Mouse (Mus musculus) brown adipose tissue, adult 24 weeks (tissue): ENCODE results near the gene Cln5. TPM values are rescaled to one million over a fixed set of nuclear protein-coding genes. Genes with fewer than 3 reads are reported as not detected.

Source experiments
- H3K27ac ChIP-seq: fragments of 200-500 bp; replicated peaks from 2 replicates; pipeline ENCODE4 v1.5.1; 2012; ENCODE audit warnings: low read depth, mild to moderate bottlenecking, low read length
- H3K4me1 ChIP-seq: fragments of 200-500 bp; 2 replicates; pipeline ENCODE4 v1.6.1; 2012; ENCODE audit warnings: low read length, mixed read lengths; ENCODE audit not compliant: control insufficient read depth, insufficient read depth, insufficient read length
- H3K4me3 ChIP-seq: fragments of 200-500 bp; 2 replicates; pipeline ENCODE4 v1.5.1; 2012; ENCODE audit warnings: low read depth, mild to moderate bottlenecking, low read length, moderate library complexity; ENCODE audit not compliant: insufficient read depth
- polyA plus RNA-seq: library from polyadenylated mRNA; stranded (reverse); fragments of >200 nt; gene quantifications from 2 replicates; pipeline ENCODE4 v1.2.4, GENCODE M21; 2012; ENCODE audit not compliant: missing spikeins, insufficient read depth, insufficient read length

Cln5 gene
- polyA plus RNA-seq, 1 experiment, result 27.2 TPM

GRCm38 (mm10) chr14:103070790-103071189, 774 bp downstream of the Cln5 start:
- Histone ChIP-seq H3K4me3 (peak overlapping the region; percentile 74), H3K4me1 (no peaks in the 10 kb centered on the region), H3K27ac (peak overlapping the region; percentile 67)

DNA sequence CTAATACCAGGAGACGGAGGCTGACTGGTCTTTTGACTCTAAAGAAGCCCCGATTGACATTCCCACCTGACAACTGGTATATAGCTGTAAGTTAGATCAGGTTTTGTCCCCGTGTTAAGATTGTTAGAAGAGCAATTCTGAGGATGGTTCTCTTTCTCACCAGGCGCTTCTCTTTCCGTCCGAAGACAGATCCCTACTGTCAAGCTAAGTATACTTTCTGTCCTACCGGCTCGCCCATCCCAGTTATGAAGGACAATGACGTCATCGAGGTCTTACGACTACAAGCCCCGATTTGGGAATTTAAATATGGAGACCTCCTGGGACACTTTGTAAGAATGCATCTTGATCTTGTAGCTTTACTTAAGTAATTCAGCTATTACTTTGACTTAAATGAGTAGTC, 1.5 kb downstream of the Cln5 start:
- Histone ChIP-seq H3K4me3 (no peak overlapping the region), H3K4me1 (no peaks in the 10 kb centered on the region), H3K27ac (no peak overlapping the region)

DNA sequence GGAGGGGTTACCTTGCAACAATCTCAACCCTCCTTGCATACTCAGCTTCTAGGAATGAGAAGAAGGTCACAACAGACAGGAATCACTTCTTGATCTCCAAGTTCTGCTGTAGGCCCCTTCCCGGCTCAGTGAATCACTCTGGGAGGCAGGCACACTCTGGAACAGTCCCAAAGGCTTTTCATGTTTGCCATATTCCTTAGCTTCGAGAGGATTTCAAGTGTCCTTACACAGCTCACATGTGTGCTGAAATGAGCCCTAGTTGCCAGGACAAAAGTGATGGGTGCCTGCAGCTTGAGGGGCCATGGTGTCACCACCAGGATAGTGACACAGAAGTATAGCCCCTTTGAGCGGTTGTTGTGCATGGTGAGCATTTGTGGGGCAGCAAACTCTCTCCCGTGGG, 2.7 kb downstream of the Cln5 start:
- Histone ChIP-seq H3K4me1 (no peaks in the 10 kb centered on the region), H3K27ac (no peak overlapping the region), H3K4me3 (no peak overlapping the region)

DNA sequence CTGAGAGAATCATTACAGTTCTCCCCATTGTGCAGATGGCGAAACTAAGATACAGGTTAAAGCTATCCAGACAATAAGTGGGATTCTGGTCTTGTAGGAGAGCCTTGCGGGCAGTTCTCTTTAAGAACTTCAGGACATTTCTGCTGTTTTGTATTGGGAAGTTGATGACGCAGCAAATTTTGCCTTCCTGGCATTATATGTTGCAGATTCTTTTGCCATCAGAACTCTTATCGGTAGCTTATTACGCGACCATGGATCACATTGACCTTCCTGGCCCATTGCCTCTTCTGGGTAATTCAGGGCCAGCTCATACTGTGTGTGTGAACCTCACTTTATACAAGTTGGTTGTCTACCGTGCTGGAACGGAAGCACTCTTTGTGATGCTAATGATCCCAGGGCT, 3.8 kb downstream of the Cln5 start:
- H3K4me1 ChIP-seq, result peaks cover 6% of the 10 kb centered on the region; the same call in 1 of the 2 replicates
- H3K4me3 ChIP-seq, result no peak overlapping the region
- H3K27ac ChIP-seq, result no peak overlapping the region

DNA sequence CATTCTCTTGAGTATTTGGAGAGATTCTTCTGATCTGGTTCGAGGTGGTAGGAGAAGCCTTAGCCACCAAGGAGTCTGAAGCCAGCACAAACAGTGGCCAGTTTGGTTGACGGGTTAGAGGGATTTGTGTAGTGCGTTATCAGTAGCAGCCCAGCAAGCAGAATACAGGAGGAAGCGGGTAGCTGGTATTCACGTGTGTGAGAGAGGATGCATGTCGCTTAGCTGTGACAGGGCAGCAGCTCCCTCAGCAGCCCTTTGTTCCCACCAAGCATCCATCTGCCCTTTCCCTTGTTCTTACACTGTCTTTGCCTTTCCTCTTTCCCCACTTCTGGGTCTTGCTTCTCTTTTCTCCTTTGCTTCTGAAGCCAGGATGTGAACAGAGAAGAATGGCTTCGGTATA, 5.2 kb downstream of the Cln5 start:
- Histone ChIP-seq H3K4me1 (peaks cover 6% of the 10 kb centered on the region; the same call in 1 of the 2 replicates), H3K4me3 (no peak overlapping the region), H3K27ac (no peak overlapping the region)

DNA sequence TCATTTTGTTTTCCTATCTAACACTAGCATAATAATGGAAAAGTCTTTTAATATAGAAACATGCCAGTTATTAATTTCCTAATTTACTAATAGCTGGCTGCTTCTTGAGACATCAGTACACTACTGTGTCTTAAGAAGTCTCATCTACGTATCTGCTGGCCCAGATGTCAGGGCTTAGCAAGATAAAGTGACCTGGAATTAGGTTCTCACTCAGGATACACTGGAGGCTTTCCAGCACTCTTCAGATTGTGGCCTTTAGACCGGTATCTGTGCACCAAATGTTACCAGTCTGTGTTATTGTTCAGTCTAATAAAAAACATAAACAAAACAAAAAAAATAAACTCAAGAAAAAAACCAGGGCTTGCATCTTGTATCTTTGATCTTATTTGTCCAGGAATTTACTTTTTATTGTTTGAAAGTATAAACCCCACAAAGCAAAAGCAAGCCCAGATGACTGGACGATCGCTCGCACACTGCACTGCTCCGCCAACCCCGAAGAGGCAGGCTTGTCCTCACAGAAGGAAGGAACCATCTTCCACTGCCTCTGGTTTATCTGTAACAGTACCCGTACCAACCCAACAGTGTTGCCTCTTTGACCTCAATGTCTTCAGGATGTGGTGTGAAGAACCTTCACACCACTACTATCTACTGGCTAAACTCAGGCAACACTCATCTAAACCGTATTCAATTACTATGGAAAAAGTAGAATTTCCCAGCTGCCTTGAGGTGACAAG, 7.4 kb downstream of the Cln5 start:
- Histone ChIP-seq H3K4me1 (peaks cover 6% of the 10 kb centered on the region; the same call in 1 of the 2 replicates), H3K27ac (no peak overlapping the region), H3K4me3 (no peak overlapping the region)

DNA sequence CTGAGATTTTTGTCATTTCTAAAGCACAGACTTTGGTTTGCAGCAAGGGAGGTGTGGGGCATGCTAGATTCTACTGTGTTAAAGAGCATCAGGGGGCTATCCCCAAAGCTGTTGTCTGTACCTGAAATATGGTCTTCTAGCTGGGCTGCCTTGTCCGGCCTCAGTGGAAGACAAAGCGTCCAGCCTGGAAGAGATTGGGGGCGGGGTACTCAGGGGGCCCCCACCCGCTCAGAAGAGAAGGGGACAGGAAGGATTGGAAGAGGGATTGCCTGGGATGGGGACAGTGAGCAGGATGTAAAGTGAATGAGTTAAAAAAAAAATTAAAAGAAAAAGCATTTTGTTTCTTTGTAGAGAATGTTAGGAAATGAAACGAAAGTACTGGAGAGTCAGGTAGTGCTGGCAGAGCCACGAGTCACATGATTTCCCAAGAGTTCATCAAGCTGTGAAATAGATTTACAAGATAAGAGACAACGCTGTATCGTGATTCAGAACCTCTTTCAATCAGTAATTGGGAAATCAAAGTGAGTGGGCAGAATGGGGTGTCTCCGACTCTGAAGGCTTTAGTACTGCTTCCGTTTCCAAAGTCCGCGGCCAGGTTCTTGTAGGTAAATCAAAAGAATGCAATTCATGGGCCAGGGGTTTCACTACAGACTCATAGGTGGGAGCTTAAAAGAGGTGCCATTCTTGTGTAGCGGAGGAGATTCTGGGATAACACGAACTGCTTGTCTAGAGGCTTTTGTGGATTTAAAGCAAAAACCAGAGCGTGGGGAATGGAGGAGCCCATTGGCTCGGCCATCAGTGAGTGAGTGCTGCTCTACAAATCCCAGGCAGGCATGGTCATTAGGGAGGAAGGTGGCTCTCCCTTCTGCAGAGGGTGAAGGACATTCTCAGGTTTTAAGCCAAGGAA, 8.2 kb downstream of the Cln5 start:
- H3K27ac ChIP-seq, result no peak overlapping the region
- peaks cover 6% of the 10 kb centered on the region; the same call in 1 of the 2 replicates for H3K4me1 ChIP-seq

GRCm38 (mm10) chr14:103079209-103079977, 9.4 kb downstream of the Cln5 start:
- peaks cover 6% of the 10 kb centered on the region; the same call in 1 of the 2 replicates for H3K4me1 ChIP-seq
- no peak overlapping the region for H3K27ac ChIP-seq
- H3K4me3 ChIP-seq, result no peak overlapping the region

More for the DNA sequence above, 8.2 kb downstream of the Cln5 start:
- no peak overlapping the region for H3K4me3 ChIP-seq

- no peak overlapping the region for H3K4me3 ChIP-seq
- no peaks in the 10 kb centered on the region for H3K4me1 ChIP-seq
- H3K27ac ChIP-seq, result no peak overlapping the region
These were observed 16.0 kb downstream of the Cln5 start for GRCm38 (mm10) chr14:103085840-103086533.

DNA sequence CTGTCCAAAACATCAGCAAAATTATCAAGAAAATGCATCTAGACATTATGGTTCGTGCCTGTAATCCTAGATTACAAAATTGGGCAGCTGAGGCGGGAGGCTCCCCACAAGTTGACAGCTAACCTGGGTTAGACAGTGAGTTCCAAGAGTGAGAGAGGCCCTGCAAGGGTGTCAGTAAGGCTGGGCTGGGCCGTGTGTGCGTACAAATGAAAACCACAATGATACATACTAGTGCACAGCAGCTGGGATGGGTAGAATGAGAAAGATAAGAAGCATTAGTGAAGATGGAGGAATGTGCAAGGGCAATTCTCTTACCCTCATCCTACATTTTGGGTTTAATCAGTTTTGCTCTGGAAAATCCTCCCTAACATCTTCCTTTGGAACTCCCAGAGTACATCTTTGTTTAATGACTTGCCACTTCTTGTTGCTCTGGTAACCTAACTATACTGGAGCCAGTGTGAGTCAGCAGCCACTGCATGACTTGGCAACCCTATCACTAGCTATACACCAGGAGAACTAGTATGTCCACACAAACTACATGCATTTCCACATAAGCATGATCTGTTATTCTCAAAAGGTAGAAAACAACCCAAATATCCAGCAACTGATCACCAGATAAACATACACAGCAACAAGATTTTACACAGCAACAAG, 16.8 kb downstream of the Cln5 start:
- Histone ChIP-seq H3K4me3 (no peak overlapping the region), H3K27ac (no peak overlapping the region), H3K4me1 (no peaks in the 10 kb centered on the region)

- Histone ChIP-seq H3K4me1 (no peaks in the 10 kb centered on the region), H3K4me3 (no peak overlapping the region), H3K27ac (no peak overlapping the region)
These were observed 17.8 kb downstream of the Cln5 start for GRCm38 (mm10) chr14:103087846-103088245.

- H3K27ac ChIP-seq, result no peak overlapping the region
- no peaks in the 10 kb centered on the region for H3K4me1 ChIP-seq
- no peak overlapping the region for H3K4me3 ChIP-seq
These were observed 18.6 kb downstream of the Cln5 start for GRCm38 (mm10) chr14:103088624-103089023.

GRCm38 (mm10) chr14:103093236-103093635, 23.2 kb downstream of the Cln5 start:
- H3K4me1 ChIP-seq, result peaks cover 6% of the 10 kb centered on the region
- no peak overlapping the region for H3K27ac ChIP-seq
- H3K4me3 ChIP-seq, result no peak overlapping the region

GRCm38 (mm10) chr14:103093670-103094069, 23.7 kb downstream of the Cln5 start:
- Histone ChIP-seq H3K4me1 (peaks cover 6% of the 10 kb centered on the region), H3K27ac (no peak overlapping the region), H3K4me3 (no peak overlapping the region)
